Mouse (Mus musculus) embryonic stem cell, embryonic (primary cell): ENCODE results near the gene Thumpd3.

Source experiments
- CTCF ChIA-PET, 4 experiments: fragments of 300-600 bp in 2 of 4; fragments of 350-600 bp in 2 of 4; sonication (Branson Sonifier 250); formaldehyde crosslinking; loops; one replicate each; lab custom pipeline; 2022; ENCODE audit warnings: inconsistent platforms in 2 of 4; lab: Charles Lee
- POLR2A ChIA-PET, 4 experiments: fragments of 300-600 bp in 2 of 4; fragments of 350-600 bp in 2 of 4; sonication (Branson Sonifier 250); formaldehyde crosslinking; loops; one replicate each; lab custom pipeline; 2022; ENCODE audit warnings: antibody characterized with exemption in 4 of 4, inconsistent platforms in 1 of 4; lab: Charles Lee

Gene Thumpd3

DNA sequence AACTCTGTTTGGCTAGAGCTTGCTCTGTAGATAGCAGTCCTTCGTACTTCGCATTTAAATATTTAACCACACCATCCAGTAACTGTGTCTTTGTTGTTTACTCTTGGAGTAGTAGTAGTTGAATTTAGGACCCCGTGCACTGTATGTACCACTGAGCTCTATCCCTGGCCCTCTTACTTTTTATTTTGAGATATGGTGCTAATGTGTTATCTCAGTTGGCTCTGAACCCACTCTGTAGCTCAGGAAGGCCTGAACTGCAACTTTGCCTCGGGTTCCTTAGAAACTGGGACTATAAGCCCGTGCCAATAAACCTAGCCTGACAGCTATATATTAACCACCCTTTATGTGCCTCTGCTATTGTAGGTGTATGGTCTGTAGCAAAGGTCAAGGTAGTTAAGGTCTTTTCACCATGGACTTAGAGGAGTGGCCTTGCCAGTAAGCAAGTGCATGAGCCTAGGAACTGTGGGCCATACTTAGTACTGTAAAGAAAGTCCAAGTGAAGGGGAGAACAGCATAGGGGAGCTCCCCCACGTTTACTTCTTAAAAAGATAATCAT lies 8.6 kb downstream of the Thumpd3 start:
- ChIA-PET CTCF (interaction anchor here in 1 of 4 experiments (0.5 to 1.7 kb wide), 2 partner anchors 10 to 17 kb away, joined by 3 to 5 read pairs; no protein-coding TSS in a partner anchor), POLR2A (interaction anchor here in 2 of 4 experiments (0.6 to 2.5 kb wide), 9 partner anchors 8 to 22 kb away, joined by 3 to 10 read pairs (median 3); partner anchors contain the start of genes Setd5 (in 2 of the 2) and Thumpd3 (in 1 of the 2))

DNA sequence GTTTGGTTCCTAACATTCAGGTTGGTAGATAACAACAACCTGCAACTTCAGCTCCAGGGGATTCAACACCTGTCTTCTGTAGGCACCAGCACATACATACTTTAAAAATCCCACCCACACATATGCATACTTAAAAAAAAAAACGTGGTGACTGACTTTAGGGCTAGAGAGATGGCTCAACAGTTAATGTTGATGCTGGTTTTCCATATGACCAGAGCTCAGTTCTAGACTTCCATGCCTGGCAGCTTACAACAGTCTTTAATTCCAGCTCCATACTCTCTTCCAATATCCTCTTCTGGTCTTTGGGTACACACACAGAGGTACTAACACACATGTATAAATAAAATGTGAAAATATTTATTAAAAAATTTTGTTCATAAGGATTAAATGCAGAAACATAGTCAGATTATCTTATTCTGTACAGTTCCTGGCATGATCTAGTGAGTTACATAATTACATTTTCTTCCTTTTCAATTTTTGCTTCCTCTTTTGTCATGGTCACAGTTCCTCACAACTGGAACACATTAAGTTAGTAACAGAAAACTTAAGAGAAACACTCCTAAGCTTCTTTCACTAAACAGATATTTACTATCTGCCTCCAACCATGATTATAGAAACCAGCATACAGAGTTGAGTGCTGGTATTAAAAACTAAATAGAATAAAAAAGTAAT lies 15.0 kb downstream of the Thumpd3 start:
- POLR2A ChIA-PET = interaction anchor here in 2 of 4 experiments (0.6 to 5.8 kb wide), 7 partner anchors 10 to 540 kb away, joined by 3 to 68 read pairs (median 5); partner anchors contain the start of genes Fancd2os (in 1 of the 2), Setd5 (in 1 of the 2) and Thumpd3 (in 1 of the 2)
- CTCF ChIA-PET = interaction anchor here in 1 of 4 experiments (1.1 kb wide), 1 partner anchor 23 kb away, joined by 3 read pairs; no protein-coding TSS in a partner anchor

DNA sequence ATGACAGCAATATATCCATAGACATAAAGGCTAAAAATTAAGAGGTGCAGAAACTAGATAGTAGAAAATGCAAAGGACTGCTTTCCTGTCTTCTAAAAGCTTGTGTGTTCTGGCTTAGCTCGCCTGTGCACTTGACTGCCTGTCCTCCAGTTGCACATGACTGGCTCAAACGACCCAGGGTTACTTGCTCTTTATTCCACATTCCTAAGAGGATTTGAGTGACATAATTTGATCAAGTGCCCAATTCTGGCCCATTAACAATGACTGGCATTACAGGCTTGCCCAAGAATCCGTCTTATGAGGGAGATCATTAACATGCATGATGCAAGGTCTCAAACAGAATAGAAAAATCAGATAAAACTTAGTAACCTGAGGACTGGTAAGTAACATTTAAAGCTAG lies 16.2 kb downstream of the Thumpd3 start:
- POLR2A ChIA-PET = interaction anchor here in 3 of 4 experiments (0.8 to 5.8 kb wide), 11 partner anchors 8 to 59 kb away, joined by 3 to 68 read pairs (median 5); partner anchors contain the start of genes Setd5 (in 2 of the 3) and Thumpd3 (in 2 of the 3)
- CTCF ChIA-PET = no interaction called here

DNA sequence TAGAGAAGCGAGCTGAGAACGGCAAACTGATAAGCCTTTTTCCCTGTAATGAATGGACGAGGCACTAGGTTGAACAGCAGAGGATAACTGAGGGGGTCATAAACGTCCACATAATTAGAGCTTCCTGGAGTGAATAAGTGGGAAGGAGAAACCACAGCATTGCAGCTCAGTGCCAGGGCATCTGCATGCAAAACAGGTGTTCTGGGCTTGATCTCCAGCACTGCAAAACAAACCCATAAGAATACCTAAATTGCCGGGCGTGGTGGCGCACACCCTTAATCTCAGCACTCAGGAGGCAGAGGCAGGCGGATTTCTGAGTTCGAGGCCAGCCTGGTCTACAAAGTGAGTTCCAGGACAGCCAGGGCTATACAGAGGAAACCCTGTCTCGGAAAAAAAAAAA lies 17.3 kb downstream of the Thumpd3 start:
- CTCF ChIA-PET = no interaction called here
- POLR2A ChIA-PET = interaction anchor here (0.7 to 5.8 kb wide), 12 partner anchors 9 to 56 kb away, joined by 3 to 68 read pairs (median 4); partner anchors contain the start of genes Setd5 (in 1 of the 4) and Thumpd3 (in 1 of the 4)

DNA sequence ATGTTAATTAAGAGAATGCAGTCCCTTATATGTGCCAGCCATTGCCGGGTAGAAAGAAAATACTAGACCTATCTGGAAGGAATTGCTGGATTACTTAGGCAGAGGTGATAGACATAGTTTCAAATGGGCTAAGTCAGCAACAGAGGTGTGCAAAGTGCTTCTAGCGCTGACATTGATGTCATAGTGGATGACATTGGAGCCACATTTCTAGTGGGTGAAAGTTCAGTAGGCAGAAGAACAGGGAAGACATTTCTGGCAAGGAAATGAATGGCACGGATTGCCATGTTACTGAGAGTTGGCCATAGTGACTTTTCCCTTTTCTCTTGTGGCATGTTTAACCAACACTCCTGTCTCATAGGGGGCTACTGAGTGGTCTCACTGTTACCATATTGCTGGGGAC lies 19.2 kb downstream of the Thumpd3 start:
- ChIA-PET POLR2A (interaction anchor here in 2 of 4 experiments (3.0 to 5.8 kb wide), 2 partner anchors 9 to 11 kb away, joined by 16 to 68 read pairs; partner anchors contain the start of gene Setd5 (in 1 of the 2)), CTCF (no interaction called here)

DNA sequence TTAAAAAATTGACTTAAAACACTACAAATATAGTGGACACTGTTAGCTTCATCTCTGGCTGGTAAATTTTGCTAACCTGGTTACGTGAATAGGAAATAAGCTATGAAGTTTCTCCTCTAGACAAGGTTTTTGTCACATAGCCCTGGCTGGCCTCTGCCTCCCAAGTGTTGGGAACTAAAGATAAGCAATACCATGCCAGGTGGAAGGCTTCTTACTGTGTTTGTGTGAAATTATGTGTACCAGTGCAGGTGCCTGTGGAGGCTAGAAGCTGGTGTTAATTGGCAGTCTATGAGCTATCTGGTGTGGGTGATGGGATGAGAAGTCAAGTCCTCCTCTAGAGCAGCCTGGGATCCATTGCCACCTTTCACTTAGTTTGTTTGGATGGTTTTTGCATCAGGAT lies 23.1 kb downstream of the Thumpd3 start:
- POLR2A ChIA-PET = interaction anchor here in 3 of 4 experiments (0.5 to 3.6 kb wide), 16 partner anchors 7 to 366 kb away, joined by 3 to 35 read pairs (median 4); partner anchors contain the start of genes Setd5 (in 2 of the 3), Thumpd3 (in 2 of the 3) and Cidec (in 1 of the 3)
- CTCF ChIA-PET = interaction anchor here in 1 of 4 experiments (0.6 kb wide), 1 partner anchor 81 kb away, joined by 3 read pairs; no protein-coding TSS in a partner anchor

DNA sequence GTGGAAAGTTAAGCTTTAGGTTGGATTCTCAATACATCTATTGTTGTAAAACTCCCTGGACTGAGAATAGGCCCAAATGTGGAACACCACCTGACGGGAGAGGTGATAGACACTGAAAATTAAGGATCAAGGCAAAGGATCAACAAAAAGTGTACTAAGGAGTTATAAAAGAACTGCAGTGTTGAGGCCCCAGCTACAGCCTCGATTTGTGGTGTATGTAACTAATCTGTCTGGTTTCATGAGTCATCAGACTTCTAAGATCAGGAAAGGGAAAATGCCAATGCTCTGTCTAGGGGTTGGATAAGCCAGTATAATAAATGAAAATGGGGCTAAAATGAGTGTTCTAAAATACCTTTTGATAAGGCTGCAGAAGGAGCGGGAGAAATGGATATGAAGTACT lies 29.2 kb downstream of the Thumpd3 start:
- ChIA-PET CTCF (interaction anchor here in 2 of 4 experiments (0.8 to 0.9 kb wide), 2 partner anchors 28 to 37 kb away, joined by 3 read pairs; no protein-coding TSS in a partner anchor), POLR2A (interaction anchor here (0.8 to 6.8 kb wide), 36 partner anchors 8 to 621 kb away, joined by 3 to 116 read pairs (median 12); partner anchors contain the start of genes Thumpd3 (in 3 of the 4), Brpf1 (in 2 of the 4), Il17rc (in 1 of the 4) and Ogg1 (in 1 of the 4))

DNA sequence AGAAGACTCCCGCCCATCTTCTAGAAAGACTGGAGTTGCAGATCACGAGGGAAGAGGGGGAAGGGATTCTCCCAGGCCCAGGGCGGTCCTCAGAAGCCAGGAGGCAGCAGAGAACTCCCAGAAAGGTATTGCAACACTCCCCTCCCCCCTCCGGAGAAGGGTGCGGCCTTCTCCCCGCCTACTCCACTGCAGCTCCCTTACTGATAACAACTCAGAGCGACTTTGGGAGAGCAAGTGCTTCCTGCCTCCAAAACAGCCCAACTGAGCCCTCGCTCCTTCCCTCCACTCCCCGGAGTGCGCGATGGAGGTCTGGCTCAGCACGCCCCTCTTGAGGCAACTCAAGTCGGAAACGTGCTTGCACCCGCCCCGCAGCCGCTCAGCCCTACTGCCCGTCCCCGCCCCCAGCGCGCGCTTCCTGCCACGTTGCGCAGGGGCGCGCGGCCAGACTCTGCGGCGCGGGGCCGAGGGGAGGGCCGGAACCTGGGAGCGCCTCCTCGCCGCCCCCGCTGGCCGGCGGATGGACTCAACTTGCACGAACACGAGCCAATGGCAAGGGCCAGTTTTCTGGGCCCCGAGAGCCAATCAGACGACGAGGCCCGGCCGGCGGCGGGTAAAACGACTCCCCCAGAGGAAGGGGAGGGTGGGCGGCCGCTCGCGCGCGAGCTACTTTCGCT lies 30.1 kb downstream of the Thumpd3 start:
- ChIA-PET POLR2A (interaction anchor here (0.6 to 6.8 kb wide), 124 partner anchors 8 to 2000 kb away, joined by 3 to 116 read pairs (median 4); partner anchors contain the start of genes Thumpd3 (in 3 of the 4), Ogg1 (in 2 of the 4), Prrt3 (in 2 of the 4) and Tatdn2 (in 2 of the 4)), CTCF (interaction anchor here in 3 of 4 experiments (0.6 to 1.3 kb wide), 5 partner anchors 20 to 289 kb away, joined by 3 to 5 read pairs (median 3); no protein-coding TSS in a partner anchor)

DNA sequence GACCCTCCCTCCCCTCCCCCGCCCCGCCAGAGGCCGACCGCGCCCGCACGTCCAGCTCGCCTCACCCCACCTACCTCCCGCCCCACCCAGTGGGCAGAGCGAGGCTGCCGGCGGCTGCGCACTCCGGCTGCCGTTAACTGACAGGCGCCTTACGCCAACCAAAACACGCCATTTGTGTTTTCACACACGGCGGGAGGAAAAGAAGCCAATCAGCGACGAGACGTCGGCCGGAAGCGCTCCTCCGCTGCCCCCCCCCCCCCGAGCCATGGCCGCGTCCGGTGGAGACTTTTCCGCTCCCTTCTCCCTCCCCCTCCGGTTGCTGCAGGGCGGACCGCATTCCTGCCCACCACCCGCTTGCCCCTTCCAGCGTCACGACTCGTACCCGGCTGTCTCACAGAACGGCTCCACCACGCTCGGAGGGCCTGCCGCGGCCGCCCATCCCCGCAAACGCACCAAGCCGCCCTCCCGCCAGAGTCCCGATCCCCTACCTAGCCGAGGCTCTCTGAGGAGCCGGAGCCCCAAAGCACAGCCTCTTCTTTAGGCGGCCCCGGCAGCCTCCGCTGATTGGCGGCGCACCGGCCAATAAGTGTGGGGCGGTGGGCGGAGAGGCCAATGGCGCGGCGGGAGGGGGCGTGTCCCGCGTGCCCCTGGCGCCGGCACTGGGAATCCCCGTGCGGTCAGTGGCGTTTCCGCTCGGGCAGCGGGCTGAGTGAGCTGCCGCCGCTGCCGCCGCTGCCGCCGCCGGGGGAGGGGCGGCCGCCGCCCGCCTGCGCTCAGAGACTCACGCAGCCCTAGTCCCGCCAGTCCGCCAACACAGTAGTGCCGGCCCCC lies 30.9 kb downstream of the Thumpd3 start, which contains the start of gene Setd5:
Setd5 (plus strand) TSS at position 680 of the 831 bp plus-strand sequence.
- ChIA-PET CTCF (interaction anchor here in 3 of 4 experiments (0.6 to 1.3 kb wide), 6 partner anchors 38 to 288 kb away, joined by 3 to 5 read pairs (median 3); no protein-coding TSS in a partner anchor), POLR2A (interaction anchor here (0.6 to 6.8 kb wide), 124 partner anchors 8 to 2000 kb away, joined by 3 to 116 read pairs (median 4); partner anchors contain the start of genes Thumpd3 (in 3 of the 4), Prrt3 (in 2 of the 4), Brpf1 (in 1 of the 4) and Il17rc (in 1 of the 4))

DNA sequence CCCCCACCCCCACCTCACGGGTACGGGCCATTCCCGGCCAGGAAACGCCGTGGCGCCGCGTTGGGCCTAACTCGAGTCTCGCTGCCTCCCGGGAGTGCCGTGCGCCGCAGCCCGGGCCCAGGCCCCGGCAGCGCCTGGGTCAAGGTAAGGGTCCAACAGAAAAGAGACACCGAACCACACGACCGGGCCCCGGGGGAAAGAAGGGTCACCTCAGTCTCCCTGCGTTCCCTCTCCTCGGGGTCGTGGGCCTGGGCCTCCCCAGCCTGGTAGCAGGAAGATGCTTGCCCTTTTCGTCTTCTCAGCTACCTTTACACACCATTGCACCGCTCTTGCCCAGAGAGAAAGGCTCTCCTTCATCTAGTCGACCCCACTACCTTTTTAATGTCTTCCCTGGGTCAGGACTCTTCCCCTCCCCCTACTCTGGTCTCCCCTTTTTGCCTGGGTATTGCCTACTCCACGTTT lies 31.6 kb downstream of the Thumpd3 start:
- ChIA-PET CTCF (interaction anchor here in 2 of 4 experiments (0.7 to 1.3 kb wide), 3 partner anchors 39 to 45 kb away, joined by 3 read pairs; no protein-coding TSS in a partner anchor), POLR2A (interaction anchor here in 3 of 4 experiments (0.6 to 6.8 kb wide), 36 partner anchors 8 to 619 kb away, joined by 3 to 116 read pairs (median 14); partner anchors contain the start of genes Thumpd3 (in 3 of the 3), Brpf1 (in 1 of the 3) and Tatdn2 (in 1 of the 3))

DNA sequence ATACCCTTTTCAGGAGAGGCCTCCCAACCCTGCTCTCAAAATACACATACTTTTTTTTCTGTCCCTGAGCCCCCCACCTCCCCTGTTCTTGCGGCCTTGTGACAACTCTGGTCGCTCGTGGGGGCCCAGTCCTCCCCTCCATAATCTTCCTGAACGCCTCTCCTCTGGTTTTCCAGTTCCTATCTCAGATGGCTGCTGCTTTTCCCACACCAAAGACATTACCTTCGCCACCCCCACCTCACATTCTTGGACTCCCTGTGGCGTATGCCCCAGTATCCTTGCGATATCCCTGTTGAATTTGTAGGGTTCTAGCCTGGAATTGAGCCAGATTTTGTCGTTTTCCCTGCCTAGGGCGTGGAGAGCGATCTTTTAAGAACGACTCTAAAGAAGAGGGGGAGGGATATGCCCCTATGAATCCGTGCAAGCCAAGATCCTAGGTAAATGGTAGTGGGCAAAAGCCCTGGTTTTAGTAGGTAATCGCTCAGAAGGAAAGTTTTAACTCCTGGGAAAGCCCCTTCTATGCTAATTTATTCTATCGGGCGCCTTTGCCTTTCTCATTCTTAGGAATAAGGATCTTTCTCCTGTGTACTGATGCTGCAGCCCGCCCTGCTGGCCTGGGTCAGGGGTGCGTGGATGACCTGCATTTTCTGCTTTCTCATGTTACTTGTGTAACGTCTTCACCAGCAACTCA lies 32.2 kb downstream of the Thumpd3 start:
- POLR2A ChIA-PET = interaction anchor here in 3 of 4 experiments (1.0 to 6.8 kb wide), 13 partner anchors 10 to 290 kb away, joined by 3 to 116 read pairs (median 55); partner anchors contain the start of genes Thumpd3 (in 3 of the 3) and Brpf1 (in 1 of the 3)
- CTCF ChIA-PET = no interaction called here

DNA sequence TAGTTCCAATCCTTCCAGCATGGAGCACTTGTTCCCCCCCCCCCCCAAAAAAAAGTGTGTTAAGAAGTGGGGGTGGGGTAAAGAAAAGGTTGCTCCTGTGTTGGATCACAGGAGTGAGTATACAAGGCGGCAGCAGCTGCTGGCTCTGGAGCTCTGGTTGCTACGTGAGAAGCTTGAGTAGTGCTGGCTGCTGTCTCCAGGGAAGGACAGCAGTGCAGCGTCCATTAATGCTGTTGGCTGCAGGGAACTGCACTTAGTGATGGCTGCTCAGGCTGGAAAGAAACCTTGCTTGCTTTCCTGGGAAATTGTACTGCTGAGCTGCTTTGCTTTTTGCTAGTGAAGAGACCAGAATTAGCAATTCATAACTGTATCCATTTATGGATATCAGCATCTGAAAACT lies 33.5 kb downstream of the Thumpd3 start:
- ChIA-PET CTCF (interaction anchor here in 3 of 4 experiments (0.6 to 0.7 kb wide), 3 partner anchors 41 to 823 kb away, joined by 3 to 5 read pairs (median 4); partner anchors contain the start of gene Tatdn2 (in 1 of the 3)), POLR2A (interaction anchor here in 3 of 4 experiments (0.6 to 1.3 kb wide), 17 partner anchors 8 to 462 kb away, joined by 3 to 11 read pairs (median 4); partner anchors contain the start of gene Thumpd3 (in 1 of the 3))

DNA sequence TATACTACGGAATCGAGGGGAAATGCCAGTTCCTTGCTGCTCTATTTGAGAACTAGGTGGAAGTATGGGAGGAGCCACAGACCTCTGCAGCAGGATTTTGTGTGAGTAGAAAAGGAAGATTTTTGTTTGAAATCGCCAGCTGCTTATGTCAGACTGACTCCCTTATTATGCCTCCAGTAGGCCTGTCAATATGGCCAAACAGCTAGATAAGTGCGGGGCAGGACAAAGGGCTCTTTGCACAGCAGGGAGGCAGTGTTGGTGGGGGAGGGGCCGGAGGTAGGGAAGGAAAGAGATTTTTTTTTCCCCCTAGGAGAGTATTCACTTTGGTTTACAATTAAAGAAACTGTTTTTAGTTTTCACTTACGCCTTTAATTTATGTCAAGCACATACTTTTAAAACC lies 36.2 kb downstream of the Thumpd3 start:
- CTCF ChIA-PET = interaction anchor here in 1 of 4 experiments (1.0 kb wide), 1 partner anchor 44 kb away, joined by 3 read pairs; no protein-coding TSS in a partner anchor
- POLR2A ChIA-PET = interaction anchor here in 3 of 4 experiments (0.9 to 3.1 kb wide), 8 partner anchors 10 to 50 kb away, joined by 3 to 19 read pairs (median 6); no protein-coding TSS in a partner anchor

DNA sequence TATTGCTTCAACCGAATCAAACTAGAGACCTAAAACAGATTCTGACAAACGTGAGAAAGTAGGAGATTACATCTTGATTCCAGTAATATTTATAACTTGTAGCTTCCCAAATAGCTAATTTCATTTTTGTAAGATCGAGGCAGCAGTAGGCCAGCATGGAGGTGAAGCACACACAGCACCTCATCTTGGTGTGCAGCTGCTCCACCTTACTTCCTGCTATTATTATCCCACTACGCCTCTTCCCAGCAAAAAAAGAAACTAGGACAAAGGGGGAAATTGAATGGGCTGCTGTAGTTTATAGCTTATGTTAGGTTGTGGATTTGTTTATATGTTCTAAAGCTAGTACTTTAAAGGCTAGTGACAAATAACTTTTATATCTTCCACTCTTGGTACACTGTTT lies 38.6 kb downstream of the Thumpd3 start:
- POLR2A ChIA-PET = interaction anchor here in 3 of 4 experiments (0.9 to 9.2 kb wide), 12 partner anchors 8 to 329 kb away, joined by 3 to 116 read pairs (median 4); partner anchors contain the start of genes Setd5 (in 2 of the 3) and Thumpd3 (in 1 of the 3)
- CTCF ChIA-PET = no interaction called here

DNA sequence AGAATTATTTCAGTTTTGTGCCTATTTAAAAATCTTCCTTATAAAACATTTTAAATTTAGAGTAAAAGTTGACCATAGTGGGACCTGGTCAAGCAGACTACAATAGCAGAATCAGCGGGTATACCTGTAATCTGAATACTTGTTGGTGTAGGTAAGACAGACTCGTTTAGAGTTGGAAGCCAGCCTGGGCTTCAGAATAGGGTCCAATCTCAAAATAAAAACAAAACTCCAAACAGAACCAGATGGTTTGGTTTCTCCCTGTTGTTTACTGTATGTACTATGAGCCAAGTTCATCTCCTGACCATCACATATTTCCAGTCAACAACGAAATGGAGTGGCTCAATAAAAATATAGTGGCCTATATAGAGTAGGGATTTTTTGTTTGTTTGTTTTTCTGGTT lies 47.2 kb downstream of the Thumpd3 start:
- POLR2A ChIA-PET = interaction anchor here in 2 of 4 experiments (1.2 to 4.9 kb wide), 9 partner anchors 8 to 47 kb away, joined by 3 to 65 read pairs (median 8); partner anchors contain the start of genes Setd5 (in 2 of the 2) and Thumpd3 (in 1 of the 2)
- CTCF ChIA-PET = interaction anchor here in 1 of 4 experiments (0.7 kb wide), 1 partner anchor 11 kb away, joined by 3 read pairs; no protein-coding TSS in a partner anchor
